Mouse (Mus musculus): Measurements from ENCODE around the gene Oscp1.

Oscp1 gene

GRCm38 (mm10) chr4:126058134-126058996 lies at the start of gene Oscp1:
TSS of gene Oscp1 (plus strand) at chr4:126058565.
- DNase-seq, result peak; percentile 96

- no peak for DNase-seq
These were observed 40.6 kb upstream of the Oscp1 start for GRCm38 (mm10) chr4:126017676-126018332.

DNA sequence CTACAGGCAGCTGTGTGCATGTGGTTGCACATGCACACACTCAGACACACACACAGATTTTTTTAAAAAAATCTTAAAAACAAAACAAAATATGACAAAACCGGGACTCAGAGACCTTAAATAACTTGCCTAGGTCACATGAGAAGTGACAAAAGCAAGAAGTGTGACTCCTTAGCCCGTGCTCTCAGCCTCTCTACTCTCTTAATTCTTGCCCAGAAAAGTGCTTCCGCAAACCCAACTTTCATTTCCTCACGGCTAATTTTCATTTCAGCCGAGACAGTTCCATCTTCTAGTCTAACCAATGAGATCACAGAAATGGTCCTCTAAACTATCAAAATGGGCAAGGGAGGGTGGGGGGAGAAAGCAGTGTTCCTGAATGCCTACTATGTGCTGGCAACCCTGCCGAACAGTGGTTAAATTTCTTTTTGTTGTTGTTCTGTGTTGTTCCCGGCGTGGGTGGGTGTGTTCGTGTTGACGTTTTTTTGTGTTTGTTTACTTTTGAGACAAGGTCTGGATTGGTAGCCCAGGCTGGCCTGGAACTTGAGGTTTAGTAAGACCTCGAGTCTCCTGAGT lies 39.3 kb upstream of the Oscp1 start:
- DNase-seq, result no peak

DNA sequence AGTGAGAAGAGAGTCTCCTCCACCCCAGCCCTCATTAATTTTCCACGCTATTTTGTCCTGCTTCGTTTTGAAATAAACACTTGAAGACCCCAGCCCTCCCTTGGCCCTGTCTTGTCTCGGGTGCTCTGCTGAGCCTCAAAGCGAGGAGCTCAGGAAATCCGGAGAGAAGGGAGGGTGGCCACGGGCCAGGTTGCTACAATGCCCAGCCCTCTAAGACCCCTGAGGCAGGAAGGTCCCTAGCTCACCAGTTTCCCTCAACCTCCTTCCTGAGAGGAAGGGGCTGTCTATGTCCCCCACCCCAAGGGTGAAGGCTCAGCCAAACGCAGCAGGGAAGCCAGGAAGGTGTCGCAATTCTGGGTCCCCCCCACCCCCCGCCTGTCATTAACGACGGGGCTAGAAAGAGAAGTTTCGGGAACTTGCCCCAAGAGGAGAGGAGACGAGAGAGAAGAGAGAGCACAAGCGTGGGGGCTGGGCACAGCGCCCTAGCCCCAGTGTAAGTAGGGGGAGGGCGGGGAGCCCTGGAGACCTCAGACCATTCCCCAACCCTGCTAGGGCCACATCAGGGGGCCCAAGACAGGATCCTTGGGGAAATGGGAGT lies 34.0 kb upstream of the Oscp1 start, which contains the start of gene Csf3r:
Gene Csf3r (plus strand): TSS at position 248 of the 598 bp plus-strand sequence.
- DNase-seq, result no peak

DNA sequence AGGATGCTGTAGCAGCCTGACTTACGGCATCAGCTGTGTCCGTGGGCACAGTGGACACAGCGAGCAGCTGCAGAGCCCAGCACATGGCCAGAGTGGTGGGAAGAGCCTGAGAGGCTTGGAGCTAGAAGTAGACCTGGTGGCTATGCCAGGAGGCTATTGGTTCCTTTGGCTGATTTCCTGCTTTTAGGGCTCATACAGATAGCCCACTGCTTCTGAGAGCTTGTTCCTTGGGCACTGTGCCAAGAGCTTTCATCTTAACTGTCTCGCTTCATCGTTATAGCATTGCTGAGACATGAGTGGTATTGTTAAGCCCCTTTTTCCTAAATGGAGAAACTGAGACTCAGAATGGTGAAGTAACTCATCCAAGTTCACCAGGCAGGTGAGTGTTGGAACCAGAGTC lies 32.6 kb upstream of the Oscp1 start:
- DNase-seq, result no peak

DNA sequence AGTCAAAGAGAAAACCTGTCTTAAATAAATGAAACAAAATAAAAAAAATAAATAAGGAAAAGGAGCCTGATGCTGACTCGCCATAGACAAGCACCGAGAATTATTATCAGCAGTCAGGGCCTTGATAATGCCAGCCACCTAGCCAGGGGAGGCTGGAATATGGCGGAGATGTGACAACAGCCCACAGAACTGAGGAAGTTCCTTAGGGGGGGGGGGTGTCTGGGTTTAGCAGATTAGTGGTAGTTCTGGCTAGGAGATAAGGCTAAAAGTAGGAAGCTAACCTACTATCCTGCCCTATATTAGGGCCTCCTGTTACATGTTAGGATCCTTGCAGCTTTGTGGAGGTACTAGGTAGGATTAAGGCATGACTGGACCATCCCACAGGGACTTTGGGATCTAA lies 30.4 kb upstream of the Oscp1 start:
- DNase-seq, result no peak

DNA sequence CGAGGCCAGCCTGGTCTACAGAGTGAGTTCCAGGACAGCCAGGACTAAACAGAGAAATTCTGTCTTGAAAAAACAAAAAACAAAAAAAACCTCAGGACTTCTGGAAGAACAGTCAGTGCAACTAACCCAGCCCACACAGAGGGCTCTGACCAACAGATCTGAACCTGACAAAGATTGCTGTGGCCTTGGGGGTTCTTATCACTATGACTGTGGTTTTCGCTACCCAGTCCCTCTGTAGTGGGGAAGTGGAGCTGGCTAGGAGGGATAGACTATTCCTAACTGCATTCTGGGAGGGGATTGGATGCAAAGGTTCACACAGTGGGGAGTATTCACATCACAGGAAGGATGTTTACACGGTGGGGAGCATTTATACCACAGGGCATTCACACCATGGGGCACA lies 29.3 kb upstream of the Oscp1 start:
- no peak for DNase-seq

DNA sequence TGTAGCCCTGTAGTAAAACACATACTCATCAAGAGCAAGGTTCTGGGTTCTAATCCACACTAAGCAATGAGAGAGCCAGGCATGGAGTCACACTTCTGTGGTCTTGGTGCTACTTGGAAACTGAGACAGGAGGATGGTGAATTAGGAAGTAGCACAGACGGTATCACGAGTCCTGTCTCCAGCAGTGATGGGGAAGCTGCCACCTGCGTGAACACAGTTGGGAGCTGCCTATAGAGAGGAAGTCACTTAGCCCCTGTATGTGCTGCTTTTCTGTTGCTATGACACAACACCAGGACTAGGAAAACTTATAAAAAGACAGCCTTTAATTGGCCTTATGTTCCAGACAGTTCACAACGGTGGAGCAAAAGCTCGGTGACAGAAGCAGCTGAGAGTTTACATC lies 27.7 kb upstream of the Oscp1 start:
- DNase-seq, result no peak

- no peak for DNase-seq
These were observed 23.0 kb upstream of the Oscp1 start for GRCm38 (mm10) chr4:126035413-126035812.

GRCm38 (mm10) chr4:126046851-126047585 lies 11.3 kb upstream of the Oscp1 start, which contains the start of gene Mrps15:
TSS of gene Mrps15 (plus strand) at chr4:126046925.
- DNase-seq, result peak; percentile 96

GRCm38 (mm10) chr4:126051617-126052016 lies 6.7 kb upstream of the Oscp1 start:
- DNase-seq, result no peak

DNA sequence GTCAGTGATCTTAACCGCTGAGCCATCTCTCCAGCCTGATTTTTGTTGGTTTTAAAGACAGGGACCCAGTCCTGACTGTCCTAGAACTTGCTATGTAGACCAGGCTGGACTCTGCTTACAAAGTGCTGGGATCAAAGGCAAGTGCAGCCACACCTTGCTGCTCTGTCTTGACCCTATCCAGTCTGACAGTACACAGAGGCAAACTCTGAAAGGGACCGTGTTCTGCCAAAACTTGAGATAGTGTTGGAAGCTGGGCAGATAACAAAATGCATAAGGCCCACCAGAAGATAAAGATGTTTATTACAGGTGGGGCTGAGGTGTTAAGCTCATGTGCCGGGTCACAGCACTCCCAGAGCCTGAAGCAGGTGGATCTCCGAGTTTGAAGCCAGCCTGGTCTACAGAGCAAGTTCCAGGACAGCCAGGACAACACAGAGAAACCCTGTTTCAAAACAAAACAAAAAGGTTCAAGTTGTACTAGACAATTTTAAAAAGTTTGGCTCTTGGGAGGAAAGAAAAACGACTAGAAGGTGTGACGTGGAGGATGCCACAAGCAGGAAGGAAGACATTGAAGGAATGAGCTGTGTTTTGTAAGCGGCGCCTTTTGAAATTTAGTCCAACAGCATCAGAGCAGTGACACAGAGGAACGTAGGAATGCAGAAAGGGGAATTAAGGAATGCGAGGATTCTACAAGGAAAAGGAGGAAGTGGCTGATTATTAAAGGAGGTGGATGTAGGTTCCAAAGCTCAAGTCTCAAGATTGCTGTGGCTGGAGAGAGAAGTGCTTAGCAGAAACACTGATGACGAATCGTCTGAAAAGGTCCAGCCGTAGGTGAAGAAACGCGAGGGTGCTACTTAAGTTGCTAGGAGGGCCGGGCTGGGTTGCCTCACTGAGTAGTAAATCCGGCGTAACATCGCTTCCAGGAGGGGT lies 895 bp upstream of the Oscp1 start:
- no peak for DNase-seq

DNA sequence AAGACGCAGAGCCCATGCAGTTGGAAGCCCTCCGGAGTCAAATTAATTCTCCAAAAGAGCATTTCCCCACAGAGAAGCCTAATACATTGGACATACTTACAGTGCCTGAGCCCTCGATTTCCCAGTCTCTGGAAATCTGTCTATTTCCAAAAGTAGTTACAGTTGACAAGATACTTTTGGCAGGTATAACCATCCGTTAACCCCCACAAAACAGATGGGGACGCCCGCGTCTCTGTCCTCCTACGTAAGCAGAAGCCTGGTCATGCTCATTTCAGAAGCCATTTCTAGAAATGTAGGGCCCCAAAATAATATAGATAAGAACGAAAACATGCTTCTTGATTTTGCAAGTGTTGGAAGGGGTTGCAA lies 615 bp downstream of the Oscp1 start:
- DNase-seq, result no peak

DNA sequence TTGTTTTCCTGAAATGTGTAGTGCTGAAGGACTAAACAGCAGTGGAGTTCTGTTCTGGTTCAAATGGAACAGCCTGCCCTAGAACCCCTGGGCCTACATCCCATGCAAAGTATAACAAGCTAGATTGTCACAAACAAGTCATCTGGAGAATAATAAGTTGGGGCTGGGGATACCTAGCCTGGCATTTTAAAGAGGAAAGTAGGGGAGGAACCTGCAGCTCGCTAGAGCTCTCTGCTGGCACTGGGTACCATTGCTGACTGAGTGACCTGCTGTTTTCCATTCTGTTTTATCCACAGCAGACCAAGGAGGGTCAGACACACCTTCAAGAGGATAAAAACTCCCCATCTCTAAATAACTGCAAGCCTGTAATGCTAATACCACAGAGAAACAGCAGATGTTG lies 4.5 kb downstream of the Oscp1 start:
- no peak for DNase-seq

- DNase-seq, result no peak
These were observed 6.9 kb downstream of the Oscp1 start for GRCm38 (mm10) chr4:126065241-126065640.

DNA sequence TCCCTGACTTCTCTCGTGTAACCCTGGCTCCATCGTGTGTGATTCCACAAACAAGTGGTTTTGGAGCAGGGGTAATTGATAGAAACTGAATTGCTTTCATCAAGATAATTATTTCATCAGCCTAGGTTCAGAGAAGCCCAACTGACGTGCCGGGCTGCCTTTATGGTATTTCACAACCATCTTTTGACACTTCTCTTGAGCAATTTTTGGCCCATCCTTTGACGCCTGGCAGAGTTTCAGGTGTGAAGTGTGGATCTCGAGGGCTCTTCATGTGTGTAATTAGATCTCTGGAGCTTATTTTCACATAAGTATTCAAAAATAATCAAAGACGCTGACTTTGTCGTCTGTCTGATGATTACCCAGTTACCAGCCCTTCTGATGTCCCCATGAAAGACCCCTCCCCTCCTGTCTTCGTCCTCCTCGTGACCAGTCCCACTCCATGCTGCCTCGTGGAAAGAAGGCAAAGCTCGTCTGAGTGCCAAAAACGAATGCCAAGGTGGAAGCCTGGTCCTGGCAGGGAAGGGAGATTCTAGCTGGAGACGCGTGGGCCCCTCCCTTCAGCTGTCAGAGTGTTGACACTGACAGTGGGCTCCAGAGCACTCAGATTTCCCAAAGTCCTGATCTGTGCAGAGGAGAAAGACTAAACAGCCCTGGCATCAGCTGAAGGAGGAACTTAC lies 9.2 kb downstream of the Oscp1 start:
- DNase-seq, result no peak

- DNase-seq, result no peak
These were observed 10.5 kb downstream of the Oscp1 start for GRCm38 (mm10) chr4:126068842-126069241.

- no peak for DNase-seq
These were observed 19.5 kb downstream of the Oscp1 start for GRCm38 (mm10) chr4:126077833-126078232.

DNA sequence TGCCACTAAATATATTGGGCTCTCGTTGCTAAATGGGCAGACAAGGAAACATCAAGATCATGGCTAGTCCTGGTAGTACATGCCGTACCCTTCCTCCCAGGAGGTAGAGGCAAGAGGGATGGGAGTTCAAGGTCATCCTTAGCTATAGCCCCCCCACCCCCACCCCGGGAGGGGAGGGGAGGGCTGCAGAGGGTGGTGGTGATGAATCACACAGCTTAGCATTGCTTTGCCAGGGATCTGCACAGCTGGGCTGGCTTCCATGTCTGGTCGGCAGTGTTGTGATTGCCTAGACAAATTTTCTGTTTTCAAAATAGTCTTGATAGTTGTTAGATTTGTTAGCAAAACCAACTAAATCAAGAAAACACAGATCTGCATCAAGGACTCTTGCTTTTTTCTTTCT lies 20.9 kb downstream of the Oscp1 start:
- DNase-seq, result no peak

DNA sequence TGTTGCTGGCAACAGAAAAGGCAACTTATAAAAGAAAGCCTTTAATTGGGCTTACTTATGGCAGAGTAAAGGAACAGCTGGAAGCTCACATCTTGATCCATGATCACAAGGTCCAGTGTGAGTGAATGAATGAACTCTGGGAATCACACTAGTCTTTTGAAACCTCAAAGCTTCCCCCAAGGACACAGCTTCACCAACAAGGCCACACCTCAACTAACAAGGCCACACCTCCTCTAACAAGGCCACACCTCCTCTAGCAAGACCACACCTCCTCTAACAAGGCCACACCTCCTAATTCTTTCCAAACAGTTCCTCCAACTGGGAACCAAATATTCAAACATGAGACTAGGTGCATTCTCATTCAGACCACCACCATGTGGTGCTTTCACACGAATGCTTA lies 23.2 kb downstream of the Oscp1 start:
- no peak for DNase-seq

DNA sequence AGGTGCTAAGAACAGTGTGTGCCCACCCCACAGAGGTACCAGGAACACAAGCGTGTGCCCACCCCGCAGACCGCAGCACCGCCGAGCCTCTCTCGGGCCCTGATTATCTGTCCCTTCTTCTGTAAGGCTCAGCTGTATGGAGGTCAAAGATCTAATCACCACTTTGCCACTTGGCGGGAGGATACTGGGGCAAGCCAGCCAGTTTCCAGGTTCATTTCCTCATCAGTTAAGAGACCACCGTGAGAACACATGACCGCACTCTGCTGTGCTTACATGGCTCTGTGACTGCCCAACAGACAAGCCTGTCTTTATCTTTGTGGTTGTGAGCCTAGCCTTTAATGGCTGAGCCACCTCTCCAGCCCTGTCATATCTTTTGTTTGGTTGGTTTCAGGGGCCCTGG lies 24.7 kb downstream of the Oscp1 start:
- DNase-seq, result no peak
